Mouse (Mus musculus): Measurements from ENCODE around the gene Cish. TPM values are rescaled to one million over a fixed set of nuclear protein-coding genes. Genes with fewer than 3 reads are reported as not detected.

The Cish gene
- polyA plus RNA-seq, 2 experiments, result 2.8 to 6.0 TPM

GRCm38 (mm10) chr9:107334356-107334755, 38.5 kb downstream of the Cish start:
- TF ChIP-seq EP300 (IDR thresholded peaks at IDR 0.05; ENCODE audit: low read depth) (no peak), CTCF (IDR thresholded peaks at IDR 0.05; ENCODE audit: low read depth) (no peak)
- Histone ChIP-seq H3K4me3 (ENCODE audit: insufficient read depth in 1 of 2, low read depth in 2 of 2, low read length in 2 of 2) (no peak overlapping the region), H3K9ac (replicated peaks) (no peak overlapping the region), H3K27ac (no peak overlapping the region), H3K9me3 (ENCODE audit: control insufficient read depth, low read length) (no peaks in the 10 kb centered on the region), H3K4me1 (replicated peaks; ENCODE audit: control insufficient read depth in 2 of 2, insufficient read depth in 2 of 2, low read length in 1 of 2) (peaks cover 2 to 6% of the 10 kb centered on the region in 2 experiments; a peak in 1 of 4 replicates), H3K36me3 (replicated peaks; ENCODE audit: control insufficient read depth, insufficient read depth, low read depth) (no peaks in the 10 kb centered on the region), H3K27me3 (ENCODE audit: control insufficient read depth, insufficient read depth, low read length) (no peaks in the 10 kb centered on the region), H3K4me2 (ENCODE audit: low read depth) (no peak overlapping the region)
- ATAC-seq (ENCODE audit: insufficient read depth) (no peak), DNase-seq (ENCODE audit: low read depth in 3 of 3, low spot score in 3 of 3) (no peak)
- WGBS (ENCODE audit: insufficient replicate concordance), result 66% methylated on average over 6 of the region's 6 CpGs

- WGBS (ENCODE audit: insufficient replicate concordance), result 69% methylated on average over 5 of the region's 5 CpGs
- no peak for ATAC-seq (ENCODE audit: insufficient read depth)
- peaks cover 2 to 6% of the 10 kb centered on the region in 2 experiments; a peak in 1 of 4 replicates for H3K4me1 ChIP-seq (replicated peaks; ENCODE audit: control insufficient read depth in 2 of 2, insufficient read depth in 2 of 2, low read length in 1 of 2)
- TF ChIP-seq CTCF (IDR thresholded peaks at IDR 0.05; ENCODE audit: low read depth), result 0 out of 2 replicates have a peak, but pooled peaks have one; percentile 23
- TF ChIP-seq EP300 (IDR thresholded peaks at IDR 0.05; ENCODE audit: low read depth), result no peak
- DNase-seq (ENCODE audit: low read depth in 3 of 3, low spot score in 3 of 3), result no peak
- no peaks in the 10 kb centered on the region for H3K9me3 ChIP-seq (ENCODE audit: control insufficient read depth, low read length)
- no peaks in the 10 kb centered on the region for H3K27me3 ChIP-seq (ENCODE audit: control insufficient read depth, insufficient read depth, low read length)
- no peaks in the 10 kb centered on the region for H3K36me3 ChIP-seq (replicated peaks; ENCODE audit: control insufficient read depth, insufficient read depth, low read depth)
- H3K9ac ChIP-seq (replicated peaks), result no peak overlapping the region
- no peak overlapping the region for H3K27ac ChIP-seq
- H3K4me3 ChIP-seq (ENCODE audit: insufficient read depth in 1 of 2, low read depth in 2 of 2, low read length in 2 of 2), result no peak overlapping the region
- H3K4me2 ChIP-seq (ENCODE audit: low read depth), result no peak overlapping the region
Measured at GRCm38 (mm10) chr9:107335046-107335445, 39.2 kb downstream of the Cish start.

GRCm38 (mm10) chr9:107335909-107336308, 40.1 kb downstream of the Cish start:
- no peaks in the 10 kb centered on the region for H3K9me3 ChIP-seq (ENCODE audit: control insufficient read depth, low read length)
- no peak overlapping the region for H3K4me2 ChIP-seq (ENCODE audit: low read depth)
- H3K36me3 ChIP-seq (replicated peaks; ENCODE audit: control insufficient read depth, insufficient read depth, low read depth), result no peaks in the 10 kb centered on the region
- 3% methylated on average over 5 of the region's 5 CpGs for WGBS (ENCODE audit: insufficient replicate concordance)
- TF ChIP-seq CTCF (IDR thresholded peaks at IDR 0.05; ENCODE audit: low read depth) (peak; percentile 99), EP300 (IDR thresholded peaks at IDR 0.05; ENCODE audit: low read depth) (no peak)
- no peak for ATAC-seq (ENCODE audit: insufficient read depth)
- no peak overlapping the region for H3K9ac ChIP-seq (replicated peaks)
- peaks cover 2 to 10% of the 10 kb centered on the region in 2 experiments; a peak in 1 of 4 replicates for H3K4me1 ChIP-seq (replicated peaks; ENCODE audit: control insufficient read depth in 2 of 2, insufficient read depth in 2 of 2, low read length in 1 of 2)
- H3K27ac ChIP-seq, result no peak overlapping the region
- peak; percentile 41 to 61 (median 41) for DNase-seq (ENCODE audit: low read depth in 3 of 3, low spot score in 3 of 3)
- peaks cover 2% of the 10 kb centered on the region; the same call in 1 of the 2 replicates for H3K27me3 ChIP-seq (ENCODE audit: control insufficient read depth, insufficient read depth, low read length)
- H3K4me3 ChIP-seq (ENCODE audit: insufficient read depth in 1 of 2, low read depth in 2 of 2, low read length in 2 of 2), result no peak overlapping the region

- Histone ChIP-seq H3K4me3 (ENCODE audit: insufficient read depth in 1 of 2, low read depth in 2 of 2, low read length in 2 of 2) (no peak overlapping the region), H3K9me3 (ENCODE audit: control insufficient read depth, low read length) (no peaks in the 10 kb centered on the region), H3K27me3 (ENCODE audit: control insufficient read depth, insufficient read depth, low read length) (peaks cover 7% of the 10 kb centered on the region), H3K36me3 (replicated peaks; ENCODE audit: control insufficient read depth, insufficient read depth, low read depth) (no peaks in the 10 kb centered on the region), H3K4me2 (ENCODE audit: low read depth) (no peak overlapping the region), H3K9ac (replicated peaks) (no peak overlapping the region), H3K4me1 (replicated peaks; ENCODE audit: control insufficient read depth in 2 of 2, insufficient read depth in 2 of 2, low read length in 1 of 2) (peaks cover 2 to 12% of the 10 kb centered on the region in 2 experiments; a peak in 1 of 4 replicates), H3K27ac (no peak overlapping the region)
- TF ChIP-seq CTCF (IDR thresholded peaks at IDR 0.05; ENCODE audit: low read depth) (no peak), EP300 (IDR thresholded peaks at IDR 0.05; ENCODE audit: low read depth) (no peak)
- no peak for ATAC-seq (ENCODE audit: insufficient read depth)
- 67% methylated on average over 6 of the region's 6 CpGs for WGBS (ENCODE audit: insufficient replicate concordance)
- no peak for DNase-seq (ENCODE audit: low read depth in 3 of 3, low spot score in 3 of 3)
Measured at GRCm38 (mm10) chr9:107336386-107336785, 40.6 kb downstream of the Cish start.

- ATAC-seq (ENCODE audit: insufficient read depth) (peak; percentile 75), DNase-seq (ENCODE audit: low read depth in 3 of 3, low spot score in 3 of 3) (peak; percentile 51 to 68 (median 60))
- peak within 1 kb of the TSS; percentile 74 for H3K4me2 ChIP-seq (ENCODE audit: low read depth)
- peaks cover 2 to 12% of the 10 kb centered on the region in 2 experiments; a peak in 1 of 4 replicates for H3K4me1 ChIP-seq (replicated peaks; ENCODE audit: control insufficient read depth in 2 of 2, insufficient read depth in 2 of 2, low read length in 1 of 2)
- no peak within 1 kb of the TSS for H3K27ac ChIP-seq
- no peaks in the 10 kb centered on the region for H3K9me3 ChIP-seq (ENCODE audit: control insufficient read depth, low read length)
- peaks cover 9% of the 10 kb centered on the region for H3K27me3 ChIP-seq (ENCODE audit: control insufficient read depth, insufficient read depth, low read length)
- no peak for TF ChIP-seq CTCF (IDR thresholded peaks at IDR 0.05; ENCODE audit: low read depth)
- TF ChIP-seq EP300 (IDR thresholded peaks at IDR 0.05; ENCODE audit: low read depth), result no peak
- peak within 1 kb of the TSS; percentile 66 for H3K9ac ChIP-seq (replicated peaks)
- WGBS (ENCODE audit: insufficient replicate concordance), result 4% methylated on average over 30 of the region's 30 CpGs
- no peaks in the 10 kb centered on the region for H3K36me3 ChIP-seq (replicated peaks; ENCODE audit: control insufficient read depth, insufficient read depth, low read depth)
- H3K4me3 ChIP-seq (ENCODE audit: insufficient read depth in 1 of 2, low read depth in 2 of 2, low read length in 2 of 2), result peak within 1 kb of the TSS; percentile 55 to 73
Measured at GRCm38 (mm10) chr9:107338172-107338883, 42.5 kb downstream of the Cish start, which contains the start of gene Hemk1. TSS of gene Hemk1 (minus strand) at chr9:107338350.

Measured in liver, embryonic 14.5 days (tissue).